Mouse (Mus musculus): ENCODE measurements around the gene Vmn1r89. TPM values are rescaled to one million over a fixed set of nuclear protein-coding genes. Genes with fewer than 3 reads are reported as not detected.

Gene Vmn1r89
- not detected in 2 replicates for polyA plus RNA-seq (2015; fragmentation: Nextera tagmentation; extraction: Ambion mirVana)

GRCm38 (mm10) chr7:13212720-13213119 lies at the start of gene Vmn1r89:
Gene Vmn1r89, plus strand, starts transcription at chr7:13213020.
- no peak within 1 kb of the TSS for H3K4me3 ChIP-seq (replicated peaks; ENCODE audit: low read length)
- no peaks in the 10 kb centered on the region for H3K36me3 ChIP-seq (ENCODE audit: control insufficient read depth, insufficient read depth)
- ATAC-seq: no peak
- no peaks in the 10 kb centered on the region for H3K9me3 ChIP-seq (ENCODE audit: control insufficient read depth, low read length)
- H3K27me3 ChIP-seq (replicated peaks; ENCODE audit: control insufficient read depth, insufficient read depth, low read length): no peaks in the 10 kb centered on the region
- H3K4me2 ChIP-seq (ENCODE audit: low read length): no peak within 1 kb of the TSS
- no peak within 1 kb of the TSS for H3K9ac ChIP-seq (replicated peaks; ENCODE audit: low read depth, low read length)
- no peak within 1 kb of the TSS for H3K27ac ChIP-seq (ENCODE audit: low read length)
- H3K4me1 ChIP-seq (replicated peaks; ENCODE audit: control insufficient read depth, insufficient read depth, low read length): no peaks in the 10 kb centered on the region

- no peak overlapping the region for H3K27ac ChIP-seq (ENCODE audit: low read length)
- H3K9me3 ChIP-seq (ENCODE audit: control insufficient read depth, low read length): no peaks in the 10 kb centered on the region
- no peak overlapping the region for H3K4me3 ChIP-seq (replicated peaks; ENCODE audit: low read length)
- 46% methylated on average over 50 of the region's 50 CpGs for WGBS
- H3K4me1 ChIP-seq (replicated peaks; ENCODE audit: control insufficient read depth, insufficient read depth, low read length): no peaks in the 10 kb centered on the region
- ATAC-seq: peak; percentile 23; the same call in 1 of the 2 replicates
- no peaks in the 10 kb centered on the region for H3K36me3 ChIP-seq (ENCODE audit: control insufficient read depth, insufficient read depth)
- no peak overlapping the region for H3K9ac ChIP-seq (replicated peaks; ENCODE audit: low read depth, low read length)
- no peaks in the 10 kb centered on the region for H3K27me3 ChIP-seq (replicated peaks; ENCODE audit: control insufficient read depth, insufficient read depth, low read length)
- H3K4me2 ChIP-seq (ENCODE audit: low read length): no peak overlapping the region
Measured at GRCm38 (mm10) chr7:13260746-13261700, 48.2 kb downstream of the Vmn1r89 start.

GRCm38 (mm10) chr7:13263851-13264250 lies 51.0 kb downstream of the Vmn1r89 start:
- no peaks in the 10 kb centered on the region for H3K4me1 ChIP-seq (replicated peaks; ENCODE audit: control insufficient read depth, insufficient read depth, low read length)
- no peak overlapping the region for H3K4me3 ChIP-seq (replicated peaks; ENCODE audit: low read length)
- H3K27ac ChIP-seq (ENCODE audit: low read length): no peak overlapping the region
- H3K9ac ChIP-seq (replicated peaks; ENCODE audit: low read depth, low read length): no peak overlapping the region
- H3K4me2 ChIP-seq (ENCODE audit: low read length): no peak overlapping the region
- no peaks in the 10 kb centered on the region for H3K27me3 ChIP-seq (replicated peaks; ENCODE audit: control insufficient read depth, insufficient read depth, low read length)
- no peaks in the 10 kb centered on the region for H3K9me3 ChIP-seq (ENCODE audit: control insufficient read depth, low read length)
- no peaks in the 10 kb centered on the region for H3K36me3 ChIP-seq (ENCODE audit: control insufficient read depth, insufficient read depth)
- 83% methylated on average over 5 of the region's 5 CpGs for WGBS
- ATAC-seq: 0 out of 2 replicates have a peak, but pooled peaks have one; percentile 12

GRCm38 (mm10) chr7:13264396-13264795 lies 51.6 kb downstream of the Vmn1r89 start:
- Histone ChIP-seq H3K27ac (ENCODE audit: low read length) (no peak overlapping the region), H3K4me3 (replicated peaks; ENCODE audit: low read length) (no peak overlapping the region), H3K27me3 (replicated peaks; ENCODE audit: control insufficient read depth, insufficient read depth, low read length) (no peaks in the 10 kb centered on the region), H3K4me1 (replicated peaks; ENCODE audit: control insufficient read depth, insufficient read depth, low read length) (no peaks in the 10 kb centered on the region), H3K9ac (replicated peaks; ENCODE audit: low read depth, low read length) (no peak overlapping the region), H3K9me3 (ENCODE audit: control insufficient read depth, low read length) (no peaks in the 10 kb centered on the region), H3K4me2 (ENCODE audit: low read length) (no peak overlapping the region), H3K36me3 (ENCODE audit: control insufficient read depth, insufficient read depth) (no peaks in the 10 kb centered on the region)
- peak; percentile 32; the same call in 1 of the 2 replicates for ATAC-seq
- WGBS: 20% methylated on average over 2 of the region's 2 CpGs

- no peak overlapping the region for H3K9ac ChIP-seq (replicated peaks; ENCODE audit: low read depth, low read length)
- no peaks in the 10 kb centered on the region for H3K4me1 ChIP-seq (replicated peaks; ENCODE audit: control insufficient read depth, insufficient read depth, low read length)
- no peaks in the 10 kb centered on the region for H3K9me3 ChIP-seq (ENCODE audit: control insufficient read depth, low read length)
- ATAC-seq: no peak
- no peak overlapping the region for H3K27ac ChIP-seq (ENCODE audit: low read length)
- WGBS: 93% methylated on average over 4 of the region's 4 CpGs
- no peaks in the 10 kb centered on the region for H3K27me3 ChIP-seq (replicated peaks; ENCODE audit: control insufficient read depth, insufficient read depth, low read length)
- H3K4me2 ChIP-seq (ENCODE audit: low read length): no peak overlapping the region
- H3K4me3 ChIP-seq (replicated peaks; ENCODE audit: low read length): no peak overlapping the region
- no peaks in the 10 kb centered on the region for H3K36me3 ChIP-seq (ENCODE audit: control insufficient read depth, insufficient read depth)
Measured at GRCm38 (mm10) chr7:13268749-13269260, 56.0 kb downstream of the Vmn1r89 start.

GRCm38 (mm10) chr7:13269394-13269793 lies 56.6 kb downstream of the Vmn1r89 start:
- no peaks in the 10 kb centered on the region; the same call in 1 of the 2 replicates for H3K36me3 ChIP-seq (ENCODE audit: control insufficient read depth, insufficient read depth)
- no peak overlapping the region for H3K9ac ChIP-seq (replicated peaks; ENCODE audit: low read depth, low read length)
- H3K27ac ChIP-seq (ENCODE audit: low read length): no peak overlapping the region
- no peak overlapping the region for H3K4me3 ChIP-seq (replicated peaks; ENCODE audit: low read length)
- H3K4me1 ChIP-seq (replicated peaks; ENCODE audit: control insufficient read depth, insufficient read depth, low read length): no peaks in the 10 kb centered on the region
- H3K9me3 ChIP-seq (ENCODE audit: control insufficient read depth, low read length): no peaks in the 10 kb centered on the region
- no peak overlapping the region for H3K4me2 ChIP-seq (ENCODE audit: low read length)
- no peak for ATAC-seq
- WGBS: 73% methylated on average over 11 of the region's 11 CpGs
- H3K27me3 ChIP-seq (replicated peaks; ENCODE audit: control insufficient read depth, insufficient read depth, low read length): no peaks in the 10 kb centered on the region

Other genes starting within 250 kb of the Vmn1r89 start
- gene Zfp324, start 247.2 kb upstream of the Vmn1r89 start, polyA plus RNA-seq (2015; fragmentation: Nextera tagmentation; extraction: Ambion mirVana): 16.8 and 17.4 TPM in 2 replicates
- 11.8 and 13.0 TPM in 2 replicates for gene Zfp446, start 235.2 kb upstream of the Vmn1r89 start, polyA plus RNA-seq (2015; fragmentation: Nextera tagmentation; extraction: Ambion mirVana)
- gene Slc27a5, start 214.8 kb upstream of the Vmn1r89 start, polyA plus RNA-seq (2015; fragmentation: Nextera tagmentation; extraction: Ambion mirVana): 0.21 and 0.75 TPM in 2 replicates
- 230 and 237 TPM in 2 replicates for gene Trim28, start 213.9 kb upstream of the Vmn1r89 start, polyA plus RNA-seq (2015; fragmentation: Nextera tagmentation; extraction: Ambion mirVana)
- 43.0 and 44.1 TPM in 2 replicates for gene Zbtb45, start 203.0 kb upstream of the Vmn1r89 start, polyA plus RNA-seq (2015; fragmentation: Nextera tagmentation; extraction: Ambion mirVana)
- 170 and 175 TPM in 2 replicates for gene Chmp2a, start 178.2 kb upstream of the Vmn1r89 start, polyA plus RNA-seq (2015; fragmentation: Nextera tagmentation; extraction: Ambion mirVana)
- 66.8 and 67.7 TPM in 2 replicates for gene Ube2m, start 174.7 kb upstream of the Vmn1r89 start, polyA plus RNA-seq (2015; fragmentation: Nextera tagmentation; extraction: Ambion mirVana)
- 6.7 and 10.6 TPM in 2 replicates for gene Mzf1, start 158.3 kb upstream of the Vmn1r89 start, polyA plus RNA-seq (2015; fragmentation: Nextera tagmentation; extraction: Ambion mirVana)
- 0.04 TPM in 2 replicates for gene Vmn1r85, start 117.8 kb upstream of the Vmn1r89 start, polyA plus RNA-seq (2015; fragmentation: Nextera tagmentation; extraction: Ambion mirVana)
- not detected in 2 replicates for gene Vmn1r86, start 93.1 kb upstream of the Vmn1r89 start, polyA plus RNA-seq (2015; fragmentation: Nextera tagmentation; extraction: Ambion mirVana)
- gene Vmn1r87, start 72.9 kb upstream of the Vmn1r89 start, polyA plus RNA-seq (2015; fragmentation: Nextera tagmentation; extraction: Ambion mirVana): not detected in 2 replicates
- not detected in 2 replicates for gene Vmn1r88, start 53.5 kb upstream of the Vmn1r89 start, polyA plus RNA-seq (2015; fragmentation: Nextera tagmentation; extraction: Ambion mirVana)
- 41.7 and 42.9 TPM in 2 replicates for gene Lig1, start 64.3 kb downstream of the Vmn1r89 start, polyA plus RNA-seq (2015; fragmentation: Nextera tagmentation; extraction: Ambion mirVana)
- gene Zswim9, start 65.7 kb downstream of the Vmn1r89 start, polyA plus RNA-seq (2015; fragmentation: Nextera tagmentation; extraction: Ambion mirVana): 13.9 and 18.6 TPM in 2 replicates
- gene Pla2g4c, start 111.6 kb downstream of the Vmn1r89 start, polyA plus RNA-seq (2015; fragmentation: Nextera tagmentation; extraction: Ambion mirVana): 0.51 and 0.80 TPM in 2 replicates
- 0.25 TPM in 1 of 2 replicates, not detected in the other for gene Cabp5, start 185.1 kb downstream of the Vmn1r89 start, polyA plus RNA-seq (2015; fragmentation: Nextera tagmentation; extraction: Ambion mirVana)
- not detected in 2 replicates for gene Bsph1, start 237.8 kb downstream of the Vmn1r89 start, polyA plus RNA-seq (2015; fragmentation: Nextera tagmentation; extraction: Ambion mirVana)

Measured in forebrain, embryonic 16.5 days (tissue).